Mouse (Mus musculus) large intestine, adult 2 months (tissue): ENCODE results near the gene Ap4m1. TPM values are rescaled to one million over a fixed set of nuclear protein-coding genes. Genes with fewer than 3 reads are reported as not detected.
A peak's percentile ranks its signal among the peaks of the same experiment; 100 is the strongest.
"Not testable (repeated sequence)": the region's sequence is repeated elsewhere in the genome, so short reads cannot be mapped to it uniquely, and the experiment has no call there.

ENCODE experiments used
- DNase-seq: peaks from one replicate; pipeline ENCODE4 v3.0.0-alpha.2; 2012; ENCODE audit warnings: low read depth, low spot score
- WGBS: fragments of 180-500 bp; shearing (Covaris S2); methylation state at CpG from one replicate; pipeline ENCODE4 v1.1.7; 2018; 5-methylcytosine and 5-hydroxymethylcytosine counted together
- polyA plus RNA-seq: library from polyadenylated mRNA; depleted of rRNA; stranded (reverse); fragments of >200 nt; gene quantifications from 2 replicates; pipeline ENCODE4 v1.2.3, GENCODE M21; 2012; rRNA removed

Gene Ap4m1
- polyA plus RNA-seq, 1 experiment = 22.3 TPM

GRCm38 (mm10) chr5:138193771-138194727, 22.2 kb downstream of the Ap4m1 start, which contains the start of gene Mblac1:
Gene Mblac1 (plus strand): TSS chr5:138194314.
- DNase-seq = peak; percentile 60
- WGBS = 3% methylated on average over 54 of the region's 54 CpGs

- 8% methylated on average over 29 of the region's 29 CpGs for WGBS
- DNase-seq = no peak
Measured at GRCm38 (mm10) chr5:138194755-138195345, 23.0 kb downstream of the Ap4m1 start.

- no peak for DNase-seq
- WGBS = 79% methylated on average over 7 of the region's 7 CpGs
Measured at GRCm38 (mm10) chr5:138195463-138195862, 23.7 kb downstream of the Ap4m1 start.

GRCm38 (mm10) chr5:138199576-138199975, 27.8 kb downstream of the Ap4m1 start:
- WGBS = 15% methylated on average over 1 of the region's 1 CpGs
- DNase-seq = no peak

- WGBS = 93% methylated on average over 3 of the region's 3 CpGs
- no peak for DNase-seq
Measured at GRCm38 (mm10) chr5:138202086-138202485, 30.3 kb downstream of the Ap4m1 start.

GRCm38 (mm10) chr5:138207253-138207652, 35.5 kb downstream of the Ap4m1 start:
- no peak for DNase-seq
- WGBS = 40% methylated on average over 1 of the region's 1 CpGs

- WGBS = 77% methylated on average over 4 of the region's 4 CpGs
- no peak for DNase-seq
Measured at GRCm38 (mm10) chr5:138207873-138208272, 36.1 kb downstream of the Ap4m1 start.

- WGBS = 95% methylated on average over 13 of the region's 13 CpGs
- DNase-seq = not testable (repeated sequence)
Measured at GRCm38 (mm10) chr5:138216632-138217031, 44.8 kb downstream of the Ap4m1 start.

- no peak for DNase-seq
- WGBS = 9% methylated on average over 2 of the region's 2 CpGs
Measured at GRCm38 (mm10) chr5:138219864-138220263, 48.1 kb downstream of the Ap4m1 start.

GRCm38 (mm10) chr5:138222111-138222510, 50.3 kb downstream of the Ap4m1 start:
- 13% methylated on average over 4 of the region's 4 CpGs for WGBS
- DNase-seq = peak; percentile 37

GRCm38 (mm10) chr5:138223287-138223686, 51.5 kb downstream of the Ap4m1 start:
- no peak for DNase-seq
- 57% methylated on average over 3 of the region's 3 CpGs for WGBS

GRCm38 (mm10) chr5:138225700-138226099, 53.9 kb downstream of the Ap4m1 start, which contains the start of gene Nxpe5:
Gene Nxpe5 (plus strand): TSS chr5:138225898.
- 68% methylated on average over 2 of the region's 2 CpGs for WGBS
- DNase-seq = no peak

- no peak for DNase-seq
- 62% methylated on average over 4 of the region's 4 CpGs for WGBS
Measured at GRCm38 (mm10) chr5:138226491-138226890, 54.7 kb downstream of the Ap4m1 start.

GRCm38 (mm10) chr5:138227367-138227766, 55.6 kb downstream of the Ap4m1 start:
- WGBS = 47% methylated on average over 2 of the region's 2 CpGs
- DNase-seq = no peak

- DNase-seq = no peak
- 63% methylated on average over 3 of the region's 3 CpGs for WGBS
Measured at GRCm38 (mm10) chr5:138228026-138228425, 56.2 kb downstream of the Ap4m1 start.

- whole genome bisulfite sequencing = 83% methylated on average over 3 of the region's 3 CpGs
- no peak for DNase-seq
Measured at GRCm38 (mm10) chr5:138229511-138229910, 57.7 kb downstream of the Ap4m1 start.

Other genes starting within 250 kb of the Ap4m1 start
- 0.11 and 0.16 TPM in 2 replicates for gene Gjc3, start 208.9 kb upstream of the Ap4m1 start, polyA plus RNA-seq
- 0.17 TPM in 1 of 2 replicates, not detected in the other for gene Azgp1, start 190.5 kb upstream of the Ap4m1 start, polyA plus RNA-seq
- not detected in 2 replicates for gene Smok3a, start 150.7 kb upstream of the Ap4m1 start, polyA plus RNA-seq
- not detected in 2 replicates for gene Smok3b, start 150.6 kb upstream of the Ap4m1 start, polyA plus RNA-seq
- not detected in 2 replicates for gene Smok3c, start 118.8 kb upstream of the Ap4m1 start, polyA plus RNA-seq
- 2.9 and 5.3 TPM in 2 replicates for gene Zkscan1, start 86.9 kb upstream of the Ap4m1 start, polyA plus RNA-seq
- gene Zscan21, start 55.1 kb upstream of the Ap4m1 start, polyA plus RNA-seq = 7.2 and 7.5 TPM in 2 replicates
- 3.0 TPM in 2 replicates for gene Zfp113, start 16.3 kb upstream of the Ap4m1 start, polyA plus RNA-seq
- 97.2 and 105 TPM in 2 replicates for gene Cops6, start 10.9 kb upstream of the Ap4m1 start, polyA plus RNA-seq
- gene Mcm7, start 420 bp downstream of the Ap4m1 start, polyA plus RNA-seq = 42.6 and 44.5 TPM in 2 replicates
- 41.6 and 47.7 TPM in 2 replicates for gene Taf6, start 15.4 kb downstream of the Ap4m1 start, polyA plus RNA-seq
- gene Cnpy4, start 15.5 kb downstream of the Ap4m1 start, polyA plus RNA-seq = 4.0 and 4.2 TPM in 2 replicates
- 2.5 TPM in 2 replicates for gene Mblac1, start 22.3 kb downstream of the Ap4m1 start, polyA plus RNA-seq
- 1.1 and 2.3 TPM in 2 replicates for gene Nxpe5, start 53.9 kb downstream of the Ap4m1 start, polyA plus RNA-seq
- gene Lamtor4, start 83.5 kb downstream of the Ap4m1 start, polyA plus RNA-seq = 180 and 194 TPM in 2 replicates
- 45.9 and 55.6 TPM in 2 replicates for gene BC037034, start 92.0 kb downstream of the Ap4m1 start, polyA plus RNA-seq
- 0.44 and 0.57 TPM in 2 replicates for gene Gal3st4, start 100.8 kb downstream of the Ap4m1 start, polyA plus RNA-seq
- not detected in 2 replicates for gene Gm43720, start 108.0 kb downstream of the Ap4m1 start, polyA plus RNA-seq
- 2.0 and 2.5 TPM in 2 replicates for gene Gpc2, start 108.0 kb downstream of the Ap4m1 start, polyA plus RNA-seq
- gene Stag3, start 108.2 kb downstream of the Ap4m1 start, polyA plus RNA-seq = 0.58 and 0.90 TPM in 2 replicates
- gene Pvrig, start 170.0 kb downstream of the Ap4m1 start, polyA plus RNA-seq = 0.81 and 2.4 TPM in 2 replicates